Mouse (Mus musculus): ENCODE measurements around the gene Hpse2. TPM values are rescaled to one million over a fixed set of nuclear protein-coding genes. Genes with fewer than 3 reads are reported as not detected.

Hpse2 gene
- polyA plus RNA-seq, 2 experiments, result 0.01 TPM; not detected in 1

- Histone ChIP-seq H3K27me3 (ENCODE audit: control insufficient read depth, insufficient read depth, low read length) (no peaks in the 10 kb centered on the region), H3K4me1 (replicated peaks; ENCODE audit: control insufficient read depth in 2 of 2, insufficient read depth in 2 of 2, low read length in 1 of 2) (no peaks in the 10 kb centered on the region), H3K27ac (no peak overlapping the region), H3K36me3 (replicated peaks; ENCODE audit: control insufficient read depth, insufficient read depth, low read depth) (no peaks in the 10 kb centered on the region), H3K9me3 (ENCODE audit: control insufficient read depth, low read length) (no peaks in the 10 kb centered on the region), H3K4me3 (ENCODE audit: insufficient read depth in 1 of 2, low read depth in 2 of 2, low read length in 2 of 2) (no peak overlapping the region), H3K9ac (replicated peaks) (no peak overlapping the region), H3K4me2 (ENCODE audit: low read depth) (no peak overlapping the region)
- ATAC-seq (ENCODE audit: insufficient read depth) (no peak), DNase-seq (ENCODE audit: low read depth in 3 of 3, low spot score in 3 of 3) (no peak)
- no peak for TF ChIP-seq EP300 (IDR thresholded peaks at IDR 0.05; ENCODE audit: low read depth)
- no peak for TF ChIP-seq CTCF (IDR thresholded peaks at IDR 0.05; ENCODE audit: low read depth)
- 65% methylated on average over 8 of the region's 8 CpGs for WGBS (ENCODE audit: insufficient replicate concordance)
Observed at GRCm38 (mm10) chr19:43156085-43156484, 232.1 kb downstream of the Hpse2 start.

GRCm38 (mm10) chr19:43155582-43155981 is 232.6 kb downstream of the Hpse2 start:
- H3K9me3 ChIP-seq (ENCODE audit: control insufficient read depth, low read length), result no peaks in the 10 kb centered on the region
- H3K27ac ChIP-seq, result no peak overlapping the region
- no peaks in the 10 kb centered on the region for H3K4me1 ChIP-seq (replicated peaks; ENCODE audit: control insufficient read depth in 2 of 2, insufficient read depth in 2 of 2, low read length in 1 of 2)
- H3K4me3 ChIP-seq (ENCODE audit: insufficient read depth in 1 of 2, low read depth in 2 of 2, low read length in 2 of 2), result no peak overlapping the region
- no peak overlapping the region for H3K9ac ChIP-seq (replicated peaks)
- no peak overlapping the region for H3K4me2 ChIP-seq (ENCODE audit: low read depth)
- 81% methylated on average over 5 of the region's 5 CpGs for WGBS (ENCODE audit: insufficient replicate concordance)
- no peak for TF ChIP-seq CTCF (IDR thresholded peaks at IDR 0.05; ENCODE audit: low read depth)
- TF ChIP-seq EP300 (IDR thresholded peaks at IDR 0.05; ENCODE audit: low read depth), result no peak
- H3K36me3 ChIP-seq (replicated peaks; ENCODE audit: control insufficient read depth, insufficient read depth, low read depth), result no peaks in the 10 kb centered on the region
- DNase-seq (ENCODE audit: low read depth in 3 of 3, low spot score in 3 of 3) (no peak), ATAC-seq (ENCODE audit: insufficient read depth) (no peak)
- H3K27me3 ChIP-seq (ENCODE audit: control insufficient read depth, insufficient read depth, low read length), result no peaks in the 10 kb centered on the region

- Histone ChIP-seq H3K27me3 (ENCODE audit: control insufficient read depth, insufficient read depth, low read length) (no peaks in the 10 kb centered on the region), H3K27ac (no peak overlapping the region), H3K9me3 (ENCODE audit: control insufficient read depth, low read length) (no peaks in the 10 kb centered on the region), H3K4me3 (ENCODE audit: insufficient read depth in 1 of 2, low read depth in 2 of 2, low read length in 2 of 2) (no peak overlapping the region), H3K9ac (replicated peaks) (no peak overlapping the region), H3K4me2 (ENCODE audit: low read depth) (no peak overlapping the region), H3K4me1 (replicated peaks; ENCODE audit: control insufficient read depth in 2 of 2, insufficient read depth in 2 of 2, low read length in 1 of 2) (no peaks in the 10 kb centered on the region), H3K36me3 (replicated peaks; ENCODE audit: control insufficient read depth, insufficient read depth, low read depth) (no peaks in the 10 kb centered on the region)
- 71% methylated on average over 6 of the region's 6 CpGs for WGBS (ENCODE audit: insufficient replicate concordance)
- no peak for ATAC-seq (ENCODE audit: insufficient read depth)
- no peak for DNase-seq (ENCODE audit: low read depth in 3 of 3, low spot score in 3 of 3)
- no peak for TF ChIP-seq EP300 (IDR thresholded peaks at IDR 0.05; ENCODE audit: low read depth)
- TF ChIP-seq CTCF (IDR thresholded peaks at IDR 0.05; ENCODE audit: low read depth), result no peak
Observed at GRCm38 (mm10) chr19:43147901-43148300, 240.3 kb downstream of the Hpse2 start.

GRCm38 (mm10) chr19:43146820-43147219 is 241.3 kb downstream of the Hpse2 start:
- Histone ChIP-seq H3K9me3 (ENCODE audit: control insufficient read depth, low read length) (no peaks in the 10 kb centered on the region), H3K36me3 (replicated peaks; ENCODE audit: control insufficient read depth, insufficient read depth, low read depth) (no peaks in the 10 kb centered on the region), H3K4me1 (replicated peaks; ENCODE audit: control insufficient read depth in 2 of 2, insufficient read depth in 2 of 2, low read length in 1 of 2) (no peaks in the 10 kb centered on the region), H3K27me3 (ENCODE audit: control insufficient read depth, insufficient read depth, low read length) (no peaks in the 10 kb centered on the region), H3K4me2 (ENCODE audit: low read depth) (no peak overlapping the region), H3K4me3 (ENCODE audit: insufficient read depth in 1 of 2, low read depth in 2 of 2, low read length in 2 of 2) (no peak overlapping the region), H3K9ac (replicated peaks) (no peak overlapping the region), H3K27ac (no peak overlapping the region)
- WGBS (ENCODE audit: insufficient replicate concordance), result 65% methylated on average over 7 of the region's 7 CpGs
- TF ChIP-seq CTCF (IDR thresholded peaks at IDR 0.05; ENCODE audit: low read depth) (no peak), EP300 (IDR thresholded peaks at IDR 0.05; ENCODE audit: low read depth) (no peak)
- ATAC-seq (ENCODE audit: insufficient read depth) (no peak), DNase-seq (ENCODE audit: low read depth in 3 of 3, low spot score in 3 of 3) (no peak)

- no peaks in the 10 kb centered on the region for H3K36me3 ChIP-seq (replicated peaks; ENCODE audit: control insufficient read depth, insufficient read depth, low read depth)
- no peak overlapping the region for H3K27ac ChIP-seq
- H3K4me2 ChIP-seq (ENCODE audit: low read depth), result no peak overlapping the region
- ATAC-seq (ENCODE audit: insufficient read depth), result no peak
- H3K9me3 ChIP-seq (ENCODE audit: control insufficient read depth, low read length), result no peaks in the 10 kb centered on the region
- no peak overlapping the region for H3K9ac ChIP-seq (replicated peaks)
- no peaks in the 10 kb centered on the region for H3K27me3 ChIP-seq (ENCODE audit: control insufficient read depth, insufficient read depth, low read length)
- no peak for DNase-seq (ENCODE audit: low read depth in 3 of 3, low spot score in 3 of 3)
- no peak overlapping the region for H3K4me3 ChIP-seq (ENCODE audit: insufficient read depth in 1 of 2, low read depth in 2 of 2, low read length in 2 of 2)
- H3K4me1 ChIP-seq (replicated peaks; ENCODE audit: control insufficient read depth in 2 of 2, insufficient read depth in 2 of 2, low read length in 1 of 2), result no peaks in the 10 kb centered on the region
- TF ChIP-seq EP300 (IDR thresholded peaks at IDR 0.05; ENCODE audit: low read depth) (no peak), CTCF (IDR thresholded peaks at IDR 0.05; ENCODE audit: low read depth) (no peak)
- WGBS (ENCODE audit: insufficient replicate concordance), result 36% methylated on average over 3 of the region's 3 CpGs
Observed at GRCm38 (mm10) chr19:43141646-43142045, 246.5 kb downstream of the Hpse2 start.

Measured in liver, embryonic 14.5 days (tissue).